Mouse (Mus musculus): Measurements from ENCODE around the gene Umod. TPM values are rescaled to one million over a fixed set of nuclear protein-coding genes. Genes with fewer than 3 reads are reported as not detected.
A peak's percentile ranks its signal among the peaks of the same experiment; 100 is the strongest.

Gene Umod
- polyA plus RNA-seq, 1 experiment from 2014 or later: not detected

DNA sequence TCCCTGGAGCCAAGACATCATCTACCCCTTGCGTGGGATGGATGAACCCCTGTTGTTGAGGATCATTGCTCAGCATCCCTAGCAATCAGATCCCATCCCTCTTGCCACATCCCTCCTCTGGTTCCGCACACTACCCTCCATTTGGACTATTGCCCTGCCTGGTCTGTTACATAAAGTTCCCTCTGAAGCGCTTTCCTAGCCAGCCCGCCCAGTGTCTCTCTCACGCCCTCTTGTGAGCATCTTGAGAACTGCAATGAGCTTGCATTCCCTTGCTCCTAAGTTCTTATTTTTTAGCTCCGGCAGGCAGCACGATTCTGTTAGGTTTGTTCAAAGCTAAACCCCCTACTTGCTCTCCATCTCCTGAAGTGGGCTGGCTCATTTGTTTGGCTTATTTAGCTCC, 34.0 kb upstream of the Umod start:
- H3K4me1 ChIP-seq: no peaks in the 10 kb centered on the region
- DNase-seq (ENCODE audit: low spot score): peak; percentile 54
- no peaks in the 10 kb centered on the region for H3K9me3 ChIP-seq (replicated peaks)
- no peak overlapping the region for H3K27ac ChIP-seq (replicated peaks)
- no peaks in the 10 kb centered on the region for H3K27me3 ChIP-seq (ENCODE audit: low read depth, poor library complexity, severe bottlenecking)
- WGBS: 29% methylated on average over 7 of the region's 7 CpGs
- no peaks in the 10 kb centered on the region for H3K36me3 ChIP-seq
- no peak overlapping the region for H3K4me3 ChIP-seq

DNA sequence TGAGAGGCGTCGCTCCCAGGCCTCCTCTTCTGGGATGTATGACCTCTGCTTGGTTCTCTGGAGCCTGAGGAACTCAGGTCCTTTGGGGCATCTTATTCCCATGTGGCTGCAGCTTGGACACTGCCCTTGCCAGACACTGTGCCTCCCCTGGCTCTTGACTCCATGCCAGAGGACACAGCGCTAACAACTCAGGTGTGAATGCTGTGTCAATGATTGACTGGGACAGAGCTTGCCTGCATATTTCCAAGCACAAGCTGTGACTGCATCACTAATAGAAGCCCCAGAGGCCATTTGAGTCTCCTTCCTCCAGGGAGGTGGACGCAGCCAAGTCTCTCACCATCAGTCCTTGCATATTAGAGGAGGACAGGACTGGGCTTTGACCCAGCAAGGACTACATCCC, 32.1 kb upstream of the Umod start:
- H3K27ac ChIP-seq (replicated peaks): no peak overlapping the region
- DNase-seq (ENCODE audit: low spot score): no peak
- no peaks in the 10 kb centered on the region for H3K9me3 ChIP-seq (replicated peaks)
- 93% methylated on average over 4 of the region's 4 CpGs for WGBS
- no peaks in the 10 kb centered on the region for H3K36me3 ChIP-seq
- H3K27me3 ChIP-seq (ENCODE audit: low read depth, poor library complexity, severe bottlenecking): no peaks in the 10 kb centered on the region
- no peaks in the 10 kb centered on the region for H3K4me1 ChIP-seq
- no peak overlapping the region for H3K4me3 ChIP-seq

DNA sequence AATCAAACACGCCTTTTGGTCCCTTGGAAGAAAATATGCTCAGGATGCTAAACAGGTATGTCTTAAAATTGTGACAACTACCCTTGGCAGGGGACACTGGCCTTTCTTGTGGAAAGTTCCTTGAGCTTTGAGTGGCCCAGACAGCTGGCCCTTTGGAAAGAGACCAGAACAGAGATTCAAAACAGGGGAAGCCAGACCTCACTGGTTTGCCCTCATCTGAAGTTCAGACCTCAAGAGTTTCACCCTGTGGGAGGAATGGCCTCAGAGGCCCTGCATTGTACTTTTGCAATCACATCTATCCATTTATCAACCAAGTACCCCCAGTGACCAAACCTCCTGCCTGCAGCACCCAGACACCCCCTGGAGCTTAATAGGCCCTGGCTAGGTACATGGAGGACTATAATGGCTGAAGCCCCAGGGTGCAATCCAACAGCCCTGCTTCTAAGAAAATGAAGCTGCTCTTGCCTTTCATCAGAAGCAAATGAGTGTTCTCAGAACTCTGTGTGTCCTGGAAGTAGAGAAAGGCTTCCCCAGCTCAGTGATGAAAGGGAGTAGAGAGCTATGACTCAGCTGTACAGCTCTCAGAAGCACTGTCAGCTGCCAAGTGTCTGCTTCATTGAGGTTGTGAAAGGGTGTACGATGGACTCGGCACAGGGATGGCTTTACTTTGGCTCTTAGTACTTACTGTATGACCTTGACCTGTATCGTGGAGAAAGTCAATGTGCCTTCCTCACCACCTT, 11.1 kb upstream of the Umod start:
- WGBS: 92% methylated on average over 4 of the region's 4 CpGs
- no peaks in the 10 kb centered on the region for H3K27me3 ChIP-seq (ENCODE audit: low read depth, poor library complexity, severe bottlenecking)

DNA sequence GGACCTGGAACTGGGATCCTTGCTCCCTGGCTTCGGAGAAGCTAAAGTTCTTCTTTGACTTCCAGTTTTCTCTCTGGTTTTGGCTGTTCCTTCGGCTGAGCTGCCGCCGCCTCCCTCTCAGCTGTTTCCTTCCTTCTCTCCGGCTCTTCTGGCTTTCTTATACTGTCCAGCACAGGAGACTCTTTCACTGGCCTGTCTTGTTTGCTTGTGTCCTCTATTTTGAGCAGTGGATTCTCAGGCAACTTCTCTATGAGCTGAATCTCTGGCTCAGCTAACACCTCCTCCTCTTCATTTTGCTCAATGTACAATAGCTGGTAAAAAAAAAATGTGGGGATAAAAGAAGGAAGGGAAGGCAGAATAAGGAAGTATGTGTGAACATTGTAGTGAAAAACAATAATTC, 7.6 kb upstream of the Umod start:
- H3K9me3 ChIP-seq (replicated peaks): no peaks in the 10 kb centered on the region
- no peak for DNase-seq (ENCODE audit: low spot score)
- H3K36me3 ChIP-seq: no peaks in the 10 kb centered on the region
- WGBS: 92% methylated on average over 5 of the region's 5 CpGs
- no peak overlapping the region for H3K4me3 ChIP-seq
- no peak overlapping the region for H3K27ac ChIP-seq (replicated peaks)
- H3K4me1 ChIP-seq: no peaks in the 10 kb centered on the region
- H3K27me3 ChIP-seq (ENCODE audit: low read depth, poor library complexity, severe bottlenecking): no peaks in the 10 kb centered on the region

More for the DNA sequence above, 11.1 kb upstream of the Umod start:
- Histone ChIP-seq H3K27ac (replicated peaks) (no peak overlapping the region), H3K36me3 (no peaks in the 10 kb centered on the region), H3K4me3 (no peak overlapping the region), H3K4me1 (no peaks in the 10 kb centered on the region), H3K9me3 (replicated peaks) (no peaks in the 10 kb centered on the region)
- no peak for DNase-seq (ENCODE audit: low spot score)

GRCm38 (mm10) chr7:119484154-119484553, 5.1 kb upstream of the Umod start:
- Histone ChIP-seq H3K9me3 (replicated peaks) (no peaks in the 10 kb centered on the region), H3K36me3 (no peaks in the 10 kb centered on the region), H3K27ac (replicated peaks) (no peak overlapping the region), H3K4me1 (no peaks in the 10 kb centered on the region), H3K27me3 (ENCODE audit: low read depth, poor library complexity, severe bottlenecking) (no peaks in the 10 kb centered on the region), H3K4me3 (no peak overlapping the region)
- DNase-seq (ENCODE audit: low spot score): no peak
- WGBS: 79% methylated on average over 4 of the region's 4 CpGs

GRCm38 (mm10) chr7:119476500-119477389, 2.3 kb downstream of the Umod start:
- no peak overlapping the region for H3K4me3 ChIP-seq
- no peak for DNase-seq (ENCODE audit: low spot score)
- no peaks in the 10 kb centered on the region for H3K9me3 ChIP-seq (replicated peaks)
- no peaks in the 10 kb centered on the region for H3K36me3 ChIP-seq
- no peak overlapping the region for H3K27ac ChIP-seq (replicated peaks)
- H3K4me1 ChIP-seq: no peaks in the 10 kb centered on the region
- 81% methylated on average over 33 of the region's 33 CpGs for WGBS
- no peaks in the 10 kb centered on the region for H3K27me3 ChIP-seq (ENCODE audit: low read depth, poor library complexity, severe bottlenecking)

DNA sequence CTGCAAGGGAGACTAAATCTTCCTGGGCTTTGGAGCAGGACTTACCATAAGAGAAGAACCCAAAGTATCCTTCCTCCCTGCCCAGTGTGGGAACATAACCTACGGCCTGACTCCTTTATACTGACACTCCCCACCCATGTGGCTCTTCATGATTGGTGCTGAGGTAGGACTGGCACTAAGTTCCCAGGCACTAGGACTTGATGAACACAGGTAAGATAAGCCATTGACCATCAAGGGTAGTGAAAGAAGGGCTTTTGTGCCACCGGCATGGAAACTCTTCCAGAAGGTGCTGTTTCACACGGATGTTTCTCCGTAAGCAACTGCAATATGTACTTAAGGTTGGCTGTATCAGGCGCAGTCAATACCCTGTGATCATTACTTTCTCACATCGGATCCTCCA, 19.9 kb downstream of the Umod start, which contains the start of gene Gp2:
TSS of gene Gp2 (minus strand) at position 101 of the 400 bp plus-strand sequence.
- H3K4me1 ChIP-seq: no peaks in the 10 kb centered on the region
- no peak within 1 kb of the TSS for H3K27ac ChIP-seq (replicated peaks)
- H3K4me3 ChIP-seq: no peak within 1 kb of the TSS
- H3K36me3 ChIP-seq: no peaks in the 10 kb centered on the region
- DNase-seq (ENCODE audit: low spot score): no peak
- no peaks in the 10 kb centered on the region for H3K27me3 ChIP-seq (ENCODE audit: low read depth, poor library complexity, severe bottlenecking)
- 93% methylated on average over 6 of the region's 6 CpGs for WGBS
- no peaks in the 10 kb centered on the region for H3K9me3 ChIP-seq (replicated peaks)

DNA sequence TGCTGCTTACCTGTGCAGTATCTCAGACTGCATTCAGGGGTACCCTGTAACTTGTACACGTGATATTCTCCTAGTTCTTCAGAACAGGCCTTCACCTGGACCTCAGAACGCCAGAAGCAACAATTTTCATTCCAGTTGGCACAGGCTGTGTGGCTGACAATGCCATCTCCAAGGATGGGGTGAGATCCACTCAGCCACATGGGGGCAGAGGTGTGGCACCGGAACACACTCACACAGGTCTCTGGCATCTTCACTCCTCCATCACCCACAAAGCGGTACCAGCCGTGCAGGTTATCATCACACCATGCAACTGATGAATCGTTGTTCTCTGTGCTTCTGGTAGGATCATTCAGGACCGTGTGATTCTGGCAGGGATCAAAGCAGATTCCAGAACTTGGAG, 24.9 kb downstream of the Umod start:
- no peaks in the 10 kb centered on the region for H3K27me3 ChIP-seq (ENCODE audit: low read depth, poor library complexity, severe bottlenecking)
- H3K9me3 ChIP-seq (replicated peaks): no peaks in the 10 kb centered on the region
- DNase-seq (ENCODE audit: low spot score): no peak
- no peak overlapping the region for H3K27ac ChIP-seq (replicated peaks)
- H3K4me1 ChIP-seq: no peaks in the 10 kb centered on the region
- 88% methylated on average over 7 of the region's 7 CpGs for WGBS
- no peak overlapping the region for H3K4me3 ChIP-seq
- no peaks in the 10 kb centered on the region for H3K36me3 ChIP-seq

- Histone ChIP-seq H3K27ac (replicated peaks) (no peak overlapping the region), H3K36me3 (no peaks in the 10 kb centered on the region), H3K4me3 (no peak overlapping the region), H3K9me3 (replicated peaks) (no peaks in the 10 kb centered on the region), H3K4me1 (no peaks in the 10 kb centered on the region), H3K27me3 (ENCODE audit: low read depth, poor library complexity, severe bottlenecking) (no peaks in the 10 kb centered on the region)
- DNase-seq (ENCODE audit: low spot score): no peak
- WGBS: 77% methylated on average over 4 of the region's 4 CpGs
Measured at GRCm38 (mm10) chr7:119443849-119444248, 35.2 kb downstream of the Umod start.

GRCm38 (mm10) chr7:119441938-119442337, 37.1 kb downstream of the Umod start:
- Histone ChIP-seq H3K27ac (replicated peaks) (no peak overlapping the region), H3K36me3 (no peaks in the 10 kb centered on the region), H3K27me3 (ENCODE audit: low read depth, poor library complexity, severe bottlenecking) (no peaks in the 10 kb centered on the region), H3K9me3 (replicated peaks) (no peaks in the 10 kb centered on the region), H3K4me1 (no peaks in the 10 kb centered on the region), H3K4me3 (no peak overlapping the region)
- no peak for DNase-seq (ENCODE audit: low spot score)
- WGBS: 83% methylated on average over 1 of the region's 1 CpGs

- Histone ChIP-seq H3K27me3 (ENCODE audit: low read depth, poor library complexity, severe bottlenecking) (no peaks in the 10 kb centered on the region), H3K9me3 (replicated peaks) (no peaks in the 10 kb centered on the region), H3K27ac (replicated peaks) (no peak overlapping the region), H3K36me3 (no peaks in the 10 kb centered on the region), H3K4me3 (no peak overlapping the region), H3K4me1 (no peaks in the 10 kb centered on the region)
- DNase-seq (ENCODE audit: low spot score): peak; percentile 68
- WGBS: 16% methylated on average over 6 of the region's 6 CpGs
Measured at GRCm38 (mm10) chr7:119427180-119427616, 51.9 kb downstream of the Umod start.

- no peak overlapping the region for H3K4me3 ChIP-seq
- peak overlapping the region; percentile 72 for H3K27ac ChIP-seq (replicated peaks)
- H3K27me3 ChIP-seq (ENCODE audit: low read depth, poor library complexity, severe bottlenecking): no peaks in the 10 kb centered on the region
- peak; percentile 29 for DNase-seq (ENCODE audit: low spot score)
- peaks cover 16% of the 10 kb centered on the region for H3K4me1 ChIP-seq
- no peaks in the 10 kb centered on the region for H3K9me3 ChIP-seq (replicated peaks)
- no peaks in the 10 kb centered on the region for H3K36me3 ChIP-seq
- 10% methylated on average over 2 of the region's 2 CpGs for WGBS
Measured at GRCm38 (mm10) chr7:119420730-119421129, 58.4 kb downstream of the Umod start.

- H3K4me3 ChIP-seq: no peak overlapping the region
- DNase-seq (ENCODE audit: low spot score): no peak
- H3K27me3 ChIP-seq (ENCODE audit: low read depth, poor library complexity, severe bottlenecking): no peaks in the 10 kb centered on the region
- no peak overlapping the region for H3K27ac ChIP-seq (replicated peaks)
- 90% methylated on average over 1 of the region's 1 CpGs for WGBS
- no peaks in the 10 kb centered on the region for H3K36me3 ChIP-seq
- no peaks in the 10 kb centered on the region for H3K9me3 ChIP-seq (replicated peaks)
- H3K4me1 ChIP-seq: peaks cover 16% of the 10 kb centered on the region
Measured at GRCm38 (mm10) chr7:119418523-119418922, 60.6 kb downstream of the Umod start.

Data from midbrain, embryonic 10.5 days (tissue).